15 mouse cellular contexts compared by ENCODE assay signal in the genomic region with DNA sequence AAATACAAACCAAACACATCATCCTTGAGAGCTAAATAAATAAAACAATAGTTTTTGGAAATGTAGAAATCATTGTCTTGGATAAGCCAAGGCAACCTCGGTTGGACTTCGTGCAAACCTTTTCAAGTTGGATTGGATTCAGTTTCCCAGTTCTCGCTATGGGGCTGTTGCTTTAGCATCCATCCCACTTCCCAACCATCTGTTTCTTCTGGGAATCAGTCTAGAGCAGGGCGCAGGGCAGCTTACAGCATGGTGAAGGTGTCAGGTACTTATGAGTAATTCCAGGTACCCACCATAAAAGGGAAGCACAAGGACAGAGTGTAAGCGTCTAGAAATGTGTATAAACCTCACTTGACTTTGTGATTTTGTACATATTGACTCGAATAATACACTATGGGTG.
DNase-seq lines count a peak whose midpoint lies in the region; ATAC-seq and TF ChIP-seq lines count a peak whose summit lies in the region.
"Had no signal": no experiment of that assay in that cellular context is flagged by ENCODE, and none has a peak within 500 bp of the region (broad histone marks: within the 10 kb centered on the region; RNA-seq: fewer than 3 reads in every experiment).

No protein-coding gene starts in this region.

- peak; percentile 18 for DNase-seq in cerebellum, adult 11-12 months
- DNase-seq in cerebellum, postnatal 10 days: no peak
- peak; percentile 36 for DNase-seq in cerebellum, adult 9-11 months
- no peak for DNase-seq in cerebellum, postnatal 4 days (ENCODE audit: low spot score in 2 of 2)
- DNase-seq in forebrain, postnatal 0 days: no peak
- DNase-seq in brain, adult 2 months (ENCODE audit: low read depth, low spot score): peak; percentile 54
- no peak for DNase-seq in kidney, postnatal 25 days
- DNase-seq: adrenal gland, adult 2 months; adrenal gland, postnatal 10 days; adrenal gland, postnatal 25 days had no signal

- no peak for TF ChIP-seq CTCF in forebrain, postnatal 0 days (IDR thresholded peaks at IDR 0.05; ENCODE audit: low read depth)

- no peak overlapping the region for H3K9ac ChIP-seq in forebrain, embryonic 15.5 days (replicated peaks)
- H3K9ac ChIP-seq in forebrain, postnatal 0 days: no peak overlapping the region
- H3K9ac ChIP-seq: embryonic facial prominence, embryonic 12.5 days; forebrain, embryonic 13.5 days had no signal

- no peak for ATAC-seq in forebrain, embryonic 15.5 days (replicated peaks)
- no peak for ATAC-seq in forebrain, postnatal 0 days
- ATAC-seq: forebrain, embryonic 13.5 days; forebrain, embryonic 16.5 days had no signal

- no peaks in the 10 kb centered on the region for H3K9me3 ChIP-seq in forebrain, embryonic 15.5 days
- H3K9me3 ChIP-seq in forebrain, postnatal 0 days (ENCODE audit: low read length): no peaks in the 10 kb centered on the region
- H3K9me3 ChIP-seq: embryonic facial prominence, embryonic 10.5 days; embryonic facial prominence, embryonic 12.5 days; forebrain, embryonic 13.5 days had no signal

- H3K36me3 ChIP-seq in forebrain, embryonic 15.5 days: no peaks in the 10 kb centered on the region
- no peaks in the 10 kb centered on the region for H3K36me3 ChIP-seq in forebrain, postnatal 0 days (ENCODE audit: insufficient read depth)
- H3K36me3 ChIP-seq: embryonic facial prominence, embryonic 10.5 days; embryonic facial prominence, embryonic 12.5 days had no signal

- WGBS in forebrain, embryonic 15.5 days: 89% methylated on average over 6 of the region's 6 CpGs
- WGBS in forebrain, postnatal 0 days: 82% methylated on average over 6 of the region's 6 CpGs

- no peaks in the 10 kb centered on the region for H3K27me3 ChIP-seq in forebrain, embryonic 15.5 days
- no peaks in the 10 kb centered on the region for H3K27me3 ChIP-seq in forebrain, postnatal 0 days (ENCODE audit: insufficient read depth, low read length)
- H3K27me3 ChIP-seq: embryonic facial prominence, embryonic 12.5 days; forebrain, embryonic 13.5 days had no signal

- no peak overlapping the region for H3K4me2 ChIP-seq in forebrain, embryonic 15.5 days (replicated peaks)
- no peak overlapping the region for H3K4me2 ChIP-seq in forebrain, postnatal 0 days (ENCODE audit: low read depth)
- H3K4me2 ChIP-seq: embryonic facial prominence, embryonic 12.5 days; forebrain, embryonic 13.5 days had no signal

- H3K4me1 ChIP-seq in forebrain, embryonic 15.5 days: peaks cover 29% of the 10 kb centered on the region
- H3K4me1 ChIP-seq in forebrain, postnatal 0 days (ENCODE audit: insufficient read depth): no peaks in the 10 kb centered on the region; the same call in 1 of the 2 replicates
- H3K4me1 ChIP-seq: embryonic facial prominence, embryonic 10.5 days; embryonic facial prominence, embryonic 12.5 days had no signal

- no peak overlapping the region for H3K4me3 ChIP-seq in forebrain, embryonic 15.5 days
- H3K4me3 ChIP-seq in forebrain, postnatal 0 days (ENCODE audit: low read depth, low read length): no peak overlapping the region
- H3K4me3 ChIP-seq: embryonic facial prominence, embryonic 10.5 days; embryonic facial prominence, embryonic 12.5 days; forebrain, embryonic 13.5 days had no signal

- H3K27ac ChIP-seq in forebrain, embryonic 15.5 days (replicated peaks): 0 out of 2 replicates have a peak overlapping the region, but pooled peaks have one; percentile 9
- no peak overlapping the region for H3K27ac ChIP-seq in forebrain, postnatal 0 days (ENCODE audit: low read depth, low read length)
- H3K27ac ChIP-seq: embryonic facial prominence, embryonic 10.5 days; embryonic facial prominence, embryonic 12.5 days had no signal

Comparison
In these comparisons a context has a peak if more than half of its experiments do, and no peak if none do; other contexts are left out.
1. DNase-seq: peak in cerebellum, adult 11-12 months (single experiment), cerebellum, adult 9-11 months (single experiment) and brain, adult 2 months (single experiment); none in cerebellum, postnatal 10 days (0 of 2), cerebellum, postnatal 4 days (0 of 2), forebrain, postnatal 0 days (single experiment) and kidney, postnatal 25 days (0 of 2).